Mouse (Mus musculus) ES-Bruce4 (cell line): ENCODE results near the gene Ffar1.

Experiments
- CTCF ChIP-seq: IDR thresholded peaks from one replicate; pipeline ENCODE4 v1.8.1; 2011; ENCODE audit warnings: low read depth, low read length
- EP300 ChIP-seq: IDR thresholded peaks from 2 replicates; pipeline ENCODE4 v1.6.1; 2011; ENCODE audit warnings: low read depth, low read length; ENCODE audit not compliant: insufficient read depth
- POLR2A ChIP-seq: IDR thresholded peaks from one replicate; pipeline ENCODE4 v1.8.1; 2011; ENCODE audit warnings: low read length; ENCODE audit not compliant: insufficient read depth

DNA sequence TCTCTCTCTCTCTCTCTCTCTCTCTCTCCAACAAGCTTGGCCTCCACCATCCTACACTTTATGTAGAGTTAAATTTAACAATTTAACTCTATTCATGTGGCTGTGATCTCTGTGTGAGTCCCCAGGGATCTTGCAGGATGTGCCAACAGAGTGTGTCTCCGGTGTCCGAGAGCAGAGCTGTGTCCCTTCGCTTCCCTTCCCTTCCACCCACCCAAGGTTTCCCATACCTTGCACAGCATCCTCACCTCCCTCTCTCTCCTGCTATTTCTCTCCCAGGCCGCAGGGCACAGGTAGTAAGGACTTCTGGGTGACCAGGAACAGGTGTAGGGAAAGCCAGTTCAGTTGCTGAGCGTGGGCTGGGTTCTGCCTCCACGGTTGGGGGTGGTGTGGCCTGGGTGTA lies 17.6 kb upstream of the Ffar1 start:
- TF ChIP-seq CTCF = no peak
- no peak for TF ChIP-seq EP300
- no peak for TF ChIP-seq POLR2A
